Mouse (Mus musculus): Measurements from ENCODE around the gene Mbd4. TPM values are rescaled to one million over a fixed set of nuclear protein-coding genes. Genes with fewer than 3 reads are reported as not detected.
"Not testable (repeated sequence)": the region's sequence is repeated elsewhere in the genome, so short reads cannot be mapped to it uniquely, and the experiment has no call there.

Gene Mbd4
- polyA plus RNA-seq, 1 experiment from 2014 or later = 22.4 TPM

GRCm38 (mm10) chr6:115871318-115871717 lies 18.1 kb upstream of the Mbd4 start:
- not testable (repeated sequence) for H3K27me3 ChIP-seq (ENCODE audit: control insufficient read depth, insufficient read depth, low read depth, low read length); H3K9me3 ChIP-seq (ENCODE audit: control insufficient read depth, low read length); H3K4me2 ChIP-seq (ENCODE audit: low read depth, low read length); H3K9ac ChIP-seq (ENCODE audit: low read length); H3K4me3 ChIP-seq (ENCODE audit: low read length); H3K4me1 ChIP-seq (replicated peaks; ENCODE audit: control insufficient read depth, insufficient read depth, low read length); ATAC-seq (ENCODE audit: low read depth); H3K27ac ChIP-seq (ENCODE audit: low read length); H3K36me3 ChIP-seq (ENCODE audit: control insufficient read depth, insufficient read depth, low read length)
- WGBS = no CpG with 5 or more reads among the region's 3 CpGs

DNA sequence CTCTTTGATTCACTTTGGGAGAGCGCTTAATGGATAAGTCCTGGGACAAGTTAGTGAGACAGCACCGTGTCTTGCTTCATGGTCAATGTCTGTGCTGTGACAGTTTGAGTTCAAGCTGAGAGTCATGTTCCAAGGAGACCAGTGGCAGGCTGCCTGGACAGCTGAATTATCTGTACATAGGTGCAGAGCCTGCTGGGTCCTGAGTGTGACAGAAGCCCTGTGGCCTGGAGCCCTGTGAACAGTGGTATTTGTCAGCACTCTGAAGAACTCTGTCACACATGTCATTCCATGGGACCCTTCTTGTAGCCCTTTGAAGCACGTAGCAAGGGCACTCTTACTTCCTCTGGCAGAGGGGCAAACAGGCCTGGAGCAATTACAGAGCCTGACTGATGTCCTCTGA lies 14.0 kb upstream of the Mbd4 start:
- not testable (repeated sequence) for ATAC-seq (ENCODE audit: low read depth)
- WGBS = no CpG with 5 or more reads among the region's 3 CpGs

DNA sequence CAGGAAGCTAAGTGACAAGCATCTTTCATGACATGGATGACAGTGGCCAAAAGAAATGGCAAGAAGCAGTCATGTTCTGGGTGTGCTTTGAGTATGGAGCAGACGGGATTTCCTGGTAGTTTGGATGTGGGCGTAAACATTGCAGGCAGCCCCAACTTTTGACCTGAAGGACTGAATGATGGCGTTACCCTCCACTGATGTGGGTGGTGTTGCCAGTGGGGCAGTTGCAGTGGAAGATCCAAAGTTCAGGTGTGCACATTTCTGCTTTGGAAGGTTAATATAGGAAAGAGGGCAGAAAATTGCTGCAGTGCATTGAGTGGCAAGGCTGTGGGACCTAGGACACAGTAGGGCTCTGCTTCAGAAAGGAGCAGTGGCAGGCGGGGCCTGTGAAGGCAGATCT lies 12.1 kb upstream of the Mbd4 start:
- Histone ChIP-seq H3K27me3 (ENCODE audit: control insufficient read depth, insufficient read depth, low read depth, low read length) (no peaks in the 10 kb centered on the region), H3K4me2 (ENCODE audit: low read depth, low read length) (no peak overlapping the region), H3K36me3 (ENCODE audit: control insufficient read depth, insufficient read depth, low read length) (no peaks in the 10 kb centered on the region), H3K9me3 (ENCODE audit: control insufficient read depth, low read length) (no peaks in the 10 kb centered on the region), H3K4me3 (ENCODE audit: low read length) (no peak overlapping the region), H3K9ac (ENCODE audit: low read length) (no peak overlapping the region), H3K27ac (ENCODE audit: low read length) (no peak overlapping the region), H3K4me1 (replicated peaks; ENCODE audit: control insufficient read depth, insufficient read depth, low read length) (peaks cover 25% of the 10 kb centered on the region)
- WGBS = 90% methylated on average over 4 of the region's 4 CpGs
- ATAC-seq (ENCODE audit: low read depth) = no peak

More for the DNA sequence above, 14.0 kb upstream of the Mbd4 start:
- not testable (repeated sequence) for H3K27ac ChIP-seq (ENCODE audit: low read length); H3K9me3 ChIP-seq (ENCODE audit: control insufficient read depth, low read length); H3K36me3 ChIP-seq (ENCODE audit: control insufficient read depth, insufficient read depth, low read length); H3K27me3 ChIP-seq (ENCODE audit: control insufficient read depth, insufficient read depth, low read depth, low read length); H3K4me3 ChIP-seq (ENCODE audit: low read length); H3K9ac ChIP-seq (ENCODE audit: low read length); H3K4me2 ChIP-seq (ENCODE audit: low read depth, low read length)
- peaks cover 17% of the 10 kb centered on the region for H3K4me1 ChIP-seq (replicated peaks; ENCODE audit: control insufficient read depth, insufficient read depth, low read length)

- ATAC-seq (ENCODE audit: low read depth) = peak; percentile 87
- Histone ChIP-seq H3K9ac (ENCODE audit: low read length) (no peak overlapping the region), H3K4me2 (ENCODE audit: low read depth, low read length) (no peak overlapping the region), H3K36me3 (ENCODE audit: control insufficient read depth, insufficient read depth, low read length) (no peaks in the 10 kb centered on the region), H3K9me3 (ENCODE audit: control insufficient read depth, low read length) (no peaks in the 10 kb centered on the region), H3K4me1 (replicated peaks; ENCODE audit: control insufficient read depth, insufficient read depth, low read length) (peaks cover 36% of the 10 kb centered on the region), H3K4me3 (ENCODE audit: low read length) (no peak overlapping the region), H3K27ac (ENCODE audit: low read length) (peak overlapping the region; percentile 74), H3K27me3 (ENCODE audit: control insufficient read depth, insufficient read depth, low read depth, low read length) (no peaks in the 10 kb centered on the region)
- WGBS = 44% methylated on average over 7 of the region's 7 CpGs
Observed at GRCm38 (mm10) chr6:115863340-115863841, 10.2 kb upstream of the Mbd4 start.

GRCm38 (mm10) chr6:115860027-115860556 lies 6.9 kb upstream of the Mbd4 start:
- H3K4me1 ChIP-seq (replicated peaks; ENCODE audit: control insufficient read depth, insufficient read depth, low read length) = peaks cover 46% of the 10 kb centered on the region
- H3K27me3 ChIP-seq (ENCODE audit: control insufficient read depth, insufficient read depth, low read depth, low read length) = no peaks in the 10 kb centered on the region
- no peaks in the 10 kb centered on the region for H3K36me3 ChIP-seq (ENCODE audit: control insufficient read depth, insufficient read depth, low read length)
- H3K4me2 ChIP-seq (ENCODE audit: low read depth, low read length) = no peak overlapping the region
- no peak overlapping the region for H3K4me3 ChIP-seq (ENCODE audit: low read length)
- H3K27ac ChIP-seq (ENCODE audit: low read length) = 0 out of 2 replicates have a peak overlapping the region, but pooled peaks have one; percentile 18
- no peaks in the 10 kb centered on the region for H3K9me3 ChIP-seq (ENCODE audit: control insufficient read depth, low read length)
- H3K9ac ChIP-seq (ENCODE audit: low read length) = no peak overlapping the region
- WGBS = 34% methylated on average over 7 of the region's 7 CpGs
- ATAC-seq (ENCODE audit: low read depth) = no peak

DNA sequence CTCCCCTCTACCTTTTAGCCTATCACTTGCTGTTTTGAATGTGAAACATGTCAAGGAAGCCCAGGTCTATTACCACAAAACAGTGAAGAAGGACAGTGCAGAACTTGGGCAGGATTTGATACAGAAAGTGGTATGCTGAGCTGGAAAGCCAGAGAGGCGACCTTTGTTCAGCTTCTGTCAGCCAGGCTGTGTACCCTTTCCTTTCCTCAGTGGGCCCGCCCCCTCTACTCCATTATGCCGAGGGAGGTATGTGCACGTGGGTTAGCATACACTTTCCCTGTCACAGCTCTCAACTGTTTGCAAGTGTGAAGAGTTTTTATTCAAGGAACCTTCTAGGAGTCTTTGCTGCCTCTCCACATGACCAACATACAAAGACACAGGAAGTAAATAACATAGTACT lies 6.1 kb upstream of the Mbd4 start:
- Histone ChIP-seq H3K4me2 (ENCODE audit: low read depth, low read length) (no peak overlapping the region), H3K4me1 (replicated peaks; ENCODE audit: control insufficient read depth, insufficient read depth, low read length) (peaks cover 45% of the 10 kb centered on the region), H3K9me3 (ENCODE audit: control insufficient read depth, low read length) (no peaks in the 10 kb centered on the region), H3K4me3 (ENCODE audit: low read length) (no peak overlapping the region), H3K27me3 (ENCODE audit: control insufficient read depth, insufficient read depth, low read depth, low read length) (no peaks in the 10 kb centered on the region), H3K9ac (ENCODE audit: low read length) (no peak overlapping the region), H3K36me3 (ENCODE audit: control insufficient read depth, insufficient read depth, low read length) (no peaks in the 10 kb centered on the region), H3K27ac (ENCODE audit: low read length) (no peak overlapping the region)
- 36% methylated on average over 4 of the region's 4 CpGs for WGBS
- no peak for ATAC-seq (ENCODE audit: low read depth)

- H3K4me3 ChIP-seq (ENCODE audit: low read length) = no peak overlapping the region
- H3K4me2 ChIP-seq (ENCODE audit: low read depth, low read length) = no peak overlapping the region
- ATAC-seq (ENCODE audit: low read depth) = no peak
- H3K36me3 ChIP-seq (ENCODE audit: control insufficient read depth, insufficient read depth, low read length) = no peaks in the 10 kb centered on the region
- H3K4me1 ChIP-seq (replicated peaks; ENCODE audit: control insufficient read depth, insufficient read depth, low read length) = peaks cover 36% of the 10 kb centered on the region
- H3K9ac ChIP-seq (ENCODE audit: low read length) = 0 out of 2 replicates have a peak overlapping the region, but pooled peaks have one; percentile 39
- H3K27ac ChIP-seq (ENCODE audit: low read length) = peak overlapping the region; percentile 46
- no peaks in the 10 kb centered on the region for H3K9me3 ChIP-seq (ENCODE audit: control insufficient read depth, low read length)
- 52% methylated on average over 4 of the region's 4 CpGs for WGBS
- H3K27me3 ChIP-seq (ENCODE audit: control insufficient read depth, insufficient read depth, low read depth, low read length) = no peaks in the 10 kb centered on the region
Observed at GRCm38 (mm10) chr6:115856361-115856745, 3.2 kb upstream of the Mbd4 start.

DNA sequence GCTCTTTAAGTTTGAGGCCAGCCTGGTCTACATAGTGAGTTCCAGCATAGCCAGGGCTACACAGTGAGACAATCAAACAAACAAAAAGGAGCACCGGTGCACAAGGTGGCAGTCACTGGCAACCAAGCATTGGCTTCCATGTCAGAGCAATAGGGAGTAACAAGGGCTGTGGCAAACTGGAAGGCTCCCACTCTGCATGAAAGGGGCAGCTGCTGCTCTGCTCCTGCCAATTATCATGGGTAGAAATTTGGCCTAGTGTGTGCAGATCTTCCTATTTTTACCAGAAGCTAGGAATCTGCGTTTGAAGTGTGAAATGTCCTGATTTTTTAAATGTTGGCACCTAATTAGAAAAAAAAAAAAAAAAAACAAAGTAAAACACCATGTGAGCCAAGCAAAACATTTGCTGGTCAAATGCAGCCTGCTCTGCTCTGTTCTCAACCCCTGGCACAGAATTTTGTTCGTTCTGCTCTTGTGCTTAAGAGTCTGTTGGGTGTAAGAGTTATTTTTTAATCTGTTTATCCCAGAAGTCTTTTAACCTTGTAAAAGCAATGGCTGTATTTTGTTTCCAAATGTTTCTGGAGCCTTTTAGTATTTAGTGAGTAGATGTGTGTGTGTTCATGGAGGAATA lies 2.7 kb upstream of the Mbd4 start:
- WGBS = 68% methylated on average over 3 of the region's 3 CpGs

GRCm38 (mm10) chr6:115854432-115854831 lies 1.3 kb upstream of the Mbd4 start:
- peaks cover 27% of the 10 kb centered on the region for H3K4me1 ChIP-seq (replicated peaks; ENCODE audit: control insufficient read depth, insufficient read depth, low read length)
- no peaks in the 10 kb centered on the region for H3K9me3 ChIP-seq (ENCODE audit: control insufficient read depth, low read length)
- WGBS = 68% methylated on average over 2 of the region's 2 CpGs
- no peak overlapping the region for H3K4me3 ChIP-seq (ENCODE audit: low read length)
- no peak overlapping the region for H3K27ac ChIP-seq (ENCODE audit: low read length)
- no peak for ATAC-seq (ENCODE audit: low read depth)
- H3K36me3 ChIP-seq (ENCODE audit: control insufficient read depth, insufficient read depth, low read length) = no peaks in the 10 kb centered on the region
- H3K9ac ChIP-seq (ENCODE audit: low read length) = no peak overlapping the region
- H3K27me3 ChIP-seq (ENCODE audit: control insufficient read depth, insufficient read depth, low read depth, low read length) = no peaks in the 10 kb centered on the region
- no peak overlapping the region for H3K4me2 ChIP-seq (ENCODE audit: low read depth, low read length)

More for the DNA sequence above, 2.7 kb upstream of the Mbd4 start:
- Histone ChIP-seq H3K4me3 (ENCODE audit: low read length) (no peak overlapping the region), H3K9me3 (ENCODE audit: control insufficient read depth, low read length) (no peaks in the 10 kb centered on the region), H3K27ac (ENCODE audit: low read length) (peak overlapping the region; percentile 46), H3K36me3 (ENCODE audit: control insufficient read depth, insufficient read depth, low read length) (no peaks in the 10 kb centered on the region), H3K4me2 (ENCODE audit: low read depth, low read length) (no peak overlapping the region), H3K27me3 (ENCODE audit: control insufficient read depth, insufficient read depth, low read depth, low read length) (no peaks in the 10 kb centered on the region), H3K9ac (ENCODE audit: low read length) (0 out of 2 replicates have a peak overlapping the region, but pooled peaks have one; percentile 39), H3K4me1 (replicated peaks; ENCODE audit: control insufficient read depth, insufficient read depth, low read length) (peaks cover 36% of the 10 kb centered on the region)
- ATAC-seq (ENCODE audit: low read depth) = no peak
